Mouse (Mus musculus): ENCODE results near the gene Gtf2e1. TPM values are rescaled to one million over a fixed set of nuclear protein-coding genes. Genes with fewer than 3 reads are reported as not detected.

Gtf2e1 gene
- polyA plus RNA-seq, 1 experiment = 3.8 TPM

DNA sequence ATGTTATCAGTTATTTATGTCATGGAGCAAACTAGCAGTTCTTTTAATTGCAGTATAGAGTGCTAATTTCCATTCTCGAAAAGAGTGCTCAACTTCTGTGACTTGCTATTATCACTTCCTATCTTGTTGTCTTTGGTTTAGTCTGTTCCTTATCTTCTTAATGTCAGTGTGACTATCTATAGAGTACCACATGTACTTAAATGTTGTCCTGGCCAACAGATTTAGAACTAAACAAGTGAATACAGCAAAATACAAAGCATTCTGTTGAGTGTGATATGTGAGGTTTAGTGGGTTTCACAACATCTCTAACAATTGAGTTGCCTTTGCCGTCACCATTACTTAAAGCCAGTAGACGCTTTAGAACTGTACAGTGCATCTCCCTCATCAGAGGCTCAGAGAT lies 13.2 kb upstream of the Gtf2e1 start:
- no peak for DNase-seq (ENCODE audit: low read depth, low spot score)
- 90% methylated on average over 3 of the region's 3 CpGs for WGBS

- 85% methylated on average over 2 of the region's 2 CpGs for WGBS
- no peak for DNase-seq (ENCODE audit: low read depth, low spot score)
Measured at GRCm38 (mm10) chr16:37550981-37551380, 11.4 kb upstream of the Gtf2e1 start.

- 75% methylated on average over 3 of the region's 3 CpGs for WGBS
- DNase-seq (ENCODE audit: low read depth, low spot score) = no peak
Measured at GRCm38 (mm10) chr16:37550266-37550665, 10.7 kb upstream of the Gtf2e1 start.

DNA sequence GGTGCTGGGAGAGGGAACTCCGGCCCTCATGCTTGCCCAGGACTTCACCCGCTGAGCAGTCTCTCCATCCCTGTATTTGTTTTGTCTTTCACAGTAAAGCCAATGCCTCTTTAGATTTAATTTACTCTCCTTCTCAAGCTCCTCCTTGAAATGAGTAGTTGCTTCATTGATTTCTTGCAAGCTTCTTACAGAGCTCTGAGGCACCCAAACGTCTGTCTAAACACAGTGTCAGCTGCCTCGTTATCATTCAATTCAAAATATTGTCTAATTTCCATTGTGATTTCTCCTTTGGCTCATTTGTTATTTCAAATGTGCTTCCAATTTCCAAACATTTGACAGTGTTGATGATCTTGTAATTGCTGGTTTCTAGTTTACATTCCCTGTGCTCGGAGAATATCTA lies 6.7 kb upstream of the Gtf2e1 start:
- no peak for DNase-seq (ENCODE audit: low read depth, low spot score)
- 80% methylated on average over 5 of the region's 5 CpGs for WGBS

- 82% methylated on average over 6 of the region's 6 CpGs for WGBS
- DNase-seq (ENCODE audit: low read depth, low spot score) = no peak
Measured at GRCm38 (mm10) chr16:37540776-37541175, 1.2 kb upstream of the Gtf2e1 start.

DNA sequence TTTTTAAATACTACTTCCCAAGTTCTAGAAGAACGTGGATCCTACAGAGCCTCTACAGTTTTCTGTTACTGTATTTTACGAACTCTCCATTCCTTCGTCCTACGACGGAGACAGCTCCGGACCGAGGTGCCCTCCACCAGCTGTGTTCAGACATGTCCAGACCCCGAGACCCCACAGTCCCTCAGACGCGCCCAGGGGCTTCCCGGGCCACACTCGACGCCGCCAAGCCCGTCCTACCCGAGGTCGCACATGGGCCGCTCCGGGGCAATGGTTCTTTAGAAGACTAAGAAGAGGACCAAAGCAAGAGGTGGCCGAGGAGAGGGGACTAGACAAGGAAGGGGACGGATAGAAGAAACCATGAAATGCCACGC lies 364 bp downstream of the Gtf2e1 start:
- DNase-seq (ENCODE audit: low read depth, low spot score) = no peak
- WGBS = under 1% methylated on average over 22 of the region's 22 CpGs

DNA sequence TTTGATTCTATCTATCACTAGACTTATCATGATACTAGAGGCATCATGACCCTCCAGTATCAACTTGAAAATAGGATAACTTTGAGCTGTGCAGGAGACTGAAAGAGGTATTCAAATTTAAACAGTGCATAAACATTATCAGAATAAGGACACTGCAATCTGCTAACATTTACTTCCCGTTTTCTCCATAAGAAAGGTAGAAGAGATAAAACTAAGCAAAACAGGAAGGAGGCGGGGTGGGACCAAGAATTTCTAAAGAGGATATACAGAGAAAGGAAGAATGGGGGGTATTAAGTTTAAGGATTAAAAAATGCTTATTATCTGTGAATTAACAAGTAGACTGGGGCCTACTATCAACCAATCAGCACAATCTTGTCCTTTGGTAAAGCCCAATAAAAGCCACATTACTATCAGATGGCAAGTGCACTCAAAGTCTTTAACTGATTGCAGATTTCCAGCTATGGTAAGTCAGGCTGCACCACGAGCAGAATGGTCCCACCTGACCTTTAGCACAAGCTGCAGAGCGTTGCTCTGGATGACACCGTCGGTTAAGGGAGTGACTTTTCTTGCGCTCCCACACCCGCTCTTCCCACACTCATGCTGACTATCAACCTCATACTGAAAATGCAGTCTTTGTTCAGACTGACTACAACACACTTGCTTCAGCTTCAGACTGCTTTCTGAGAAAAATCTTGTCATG lies 6.1 kb downstream of the Gtf2e1 start:
- no peak for DNase-seq (ENCODE audit: low read depth, low spot score)
- 67% methylated on average over 8 of the region's 8 CpGs for WGBS

DNA sequence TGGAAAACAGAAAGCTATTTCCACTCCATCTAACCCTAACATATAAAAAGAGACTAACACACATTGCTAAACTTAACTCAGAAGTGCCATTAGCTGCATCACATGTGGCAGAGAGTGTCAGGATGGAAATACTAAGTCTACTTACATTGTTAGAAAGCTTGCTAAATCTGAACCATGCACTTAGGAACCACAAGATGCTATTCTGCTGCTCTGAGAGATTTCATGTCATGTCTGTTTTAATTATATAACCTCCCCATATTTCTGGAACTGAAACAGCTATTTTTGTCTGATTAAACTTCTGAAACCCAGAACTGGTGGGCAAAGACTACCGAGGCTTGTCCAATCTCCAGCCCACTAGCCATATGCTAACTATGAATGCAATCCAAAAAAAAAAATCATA lies 7.5 kb downstream of the Gtf2e1 start:
- no peak for DNase-seq (ENCODE audit: low read depth, low spot score)
- WGBS = 83% methylated on average over 1 of the region's 1 CpGs

GRCm38 (mm10) chr16:37530170-37530569 lies 9.4 kb downstream of the Gtf2e1 start:
- 91% methylated on average over 6 of the region's 6 CpGs for WGBS
- DNase-seq (ENCODE audit: low read depth, low spot score) = no peak

DNA sequence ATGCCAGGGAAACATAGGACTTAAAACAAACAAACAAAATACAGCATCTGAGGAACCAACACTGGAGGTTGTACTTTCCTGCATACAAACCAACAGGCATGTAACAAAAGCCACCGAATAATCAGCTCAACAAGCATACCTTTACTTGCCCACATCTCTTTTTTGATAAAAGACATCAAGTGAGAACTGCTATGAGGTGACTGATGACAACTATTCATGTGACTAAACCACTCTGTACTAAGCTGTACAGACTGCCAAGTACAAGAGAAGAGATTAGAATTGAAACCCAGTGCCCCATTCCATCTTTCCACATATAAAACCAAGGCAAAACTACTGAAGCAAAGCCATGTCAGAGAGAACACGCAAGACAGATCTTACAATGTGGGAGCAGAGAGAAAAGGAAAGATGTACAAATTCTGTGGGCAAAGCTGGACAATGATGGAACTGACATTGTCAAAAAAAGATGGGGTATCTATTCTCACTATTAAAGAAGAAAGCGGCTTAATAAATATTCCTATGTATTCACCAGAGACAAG lies 12.8 kb downstream of the Gtf2e1 start:
- 96% methylated on average over 3 of the region's 3 CpGs for WGBS
- no peak for DNase-seq (ENCODE audit: low read depth, low spot score)

DNA sequence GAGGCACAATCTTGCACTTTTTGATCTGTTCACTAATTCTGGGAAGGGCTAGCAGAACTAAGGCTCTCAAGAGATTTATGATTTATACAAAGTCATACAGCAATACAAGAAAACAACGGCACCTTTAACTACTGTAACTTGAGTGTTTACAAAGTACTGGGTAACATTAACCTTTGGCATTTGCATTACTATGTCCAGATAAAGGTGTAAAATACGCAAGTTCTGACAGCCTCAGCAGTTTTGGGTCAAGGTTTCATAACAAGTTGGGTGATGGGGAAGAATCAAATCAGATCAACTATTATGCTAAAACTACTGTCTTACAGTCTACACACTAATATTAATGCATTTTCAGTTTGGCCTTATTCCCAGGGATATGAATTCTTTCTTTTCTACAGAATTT lies 14.5 kb downstream of the Gtf2e1 start:
- no peak for DNase-seq (ENCODE audit: low read depth, low spot score)
- 61% methylated on average over 2 of the region's 2 CpGs for WGBS

GRCm38 (mm10) chr16:37522100-37522697 lies 17.4 kb downstream of the Gtf2e1 start:
- whole genome bisulfite sequencing = 96% methylated on average over 7 of the region's 7 CpGs
- no peak for DNase-seq (ENCODE audit: low read depth, low spot score)

DNA sequence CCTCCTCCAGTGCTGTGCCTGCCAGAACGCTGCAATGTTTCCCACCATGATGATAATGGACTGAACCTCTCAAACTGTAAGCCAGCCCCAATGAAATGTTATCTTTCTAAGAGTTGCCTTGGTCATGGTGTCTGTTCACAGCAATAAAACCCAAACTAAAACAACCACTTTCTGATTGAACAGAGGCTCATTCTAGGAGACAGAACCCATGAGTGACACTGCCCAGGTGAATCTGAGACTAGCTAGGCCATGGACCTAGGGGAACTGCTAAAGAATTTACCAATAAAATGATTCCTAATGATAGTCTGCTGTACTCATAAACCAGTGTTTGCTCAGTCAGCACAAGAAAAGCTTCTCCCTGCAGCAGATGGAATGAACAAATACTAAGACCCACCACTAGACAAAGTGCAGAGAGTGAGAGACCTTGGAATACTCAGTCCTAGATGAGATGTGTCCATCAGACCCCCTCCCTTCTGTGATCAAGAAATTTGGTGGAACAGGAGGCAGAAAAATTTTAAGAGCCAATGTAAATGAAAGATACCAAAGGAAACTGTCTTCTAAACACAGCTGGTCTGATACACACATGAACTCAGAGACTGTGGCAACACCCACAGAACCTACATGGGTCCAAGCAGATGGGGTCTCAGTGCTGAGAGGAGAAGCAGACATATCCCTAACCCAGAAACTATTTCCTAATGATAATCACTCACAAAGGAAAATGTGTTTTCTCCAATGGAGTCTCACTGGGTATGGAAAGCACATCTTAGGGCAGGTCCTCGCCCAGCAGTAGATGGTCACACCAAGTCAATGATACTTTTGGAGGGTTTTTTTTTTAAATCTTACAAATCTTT lies 19.2 kb downstream of the Gtf2e1 start:
- 99% methylated on average over 2 of the region's 2 CpGs for WGBS
- DNase-seq (ENCODE audit: low read depth, low spot score) = no peak

DNA sequence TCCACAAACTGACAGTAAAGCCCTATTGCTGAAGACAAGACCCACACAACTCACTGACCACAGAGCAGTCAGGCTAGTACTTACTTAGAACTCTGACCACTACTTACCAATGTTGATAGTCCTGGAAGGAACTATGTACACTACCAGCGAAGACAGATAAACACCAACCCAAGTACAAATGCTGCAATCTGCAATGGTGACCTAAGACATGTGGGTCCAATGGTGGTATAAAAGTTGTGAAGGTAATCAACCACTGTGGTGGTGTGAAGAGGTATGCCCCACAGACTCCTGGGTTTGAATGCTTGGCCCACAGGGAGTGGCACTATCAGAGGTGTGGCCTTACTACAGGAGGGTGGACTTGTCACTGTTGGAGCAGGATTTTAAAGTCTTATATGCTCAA lies 19.9 kb downstream of the Gtf2e1 start:
- 93% methylated on average over 1 of the region's 1 CpGs for WGBS
- DNase-seq (ENCODE audit: low read depth, low spot score) = no peak

DNA sequence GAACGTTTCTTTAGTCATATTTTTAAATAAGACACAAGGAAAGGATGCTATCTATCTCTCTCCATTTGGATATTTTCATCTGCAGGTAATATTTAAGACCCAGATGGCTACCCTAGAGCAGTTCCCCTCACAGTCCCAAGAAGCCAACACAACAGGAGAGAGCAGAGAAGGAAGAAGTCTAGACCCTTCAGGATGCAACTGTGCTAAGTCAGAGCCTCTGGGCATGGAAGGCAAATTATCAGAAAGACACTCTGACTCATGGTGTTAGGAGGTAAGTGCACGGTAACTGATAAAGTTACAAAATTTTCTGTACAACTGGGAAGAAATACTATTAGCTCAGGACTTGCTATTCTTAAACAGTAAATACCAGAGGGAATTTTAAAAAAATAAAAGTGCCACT lies 20.9 kb downstream of the Gtf2e1 start:
- WGBS = 77% methylated on average over 2 of the region's 2 CpGs
- DNase-seq (ENCODE audit: low read depth, low spot score) = no peak

GRCm38 (mm10) chr16:37517596-37518211 lies 21.9 kb downstream of the Gtf2e1 start:
- WGBS = 85% methylated on average over 4 of the region's 4 CpGs
- no peak for DNase-seq (ENCODE audit: low read depth, low spot score)

DNA sequence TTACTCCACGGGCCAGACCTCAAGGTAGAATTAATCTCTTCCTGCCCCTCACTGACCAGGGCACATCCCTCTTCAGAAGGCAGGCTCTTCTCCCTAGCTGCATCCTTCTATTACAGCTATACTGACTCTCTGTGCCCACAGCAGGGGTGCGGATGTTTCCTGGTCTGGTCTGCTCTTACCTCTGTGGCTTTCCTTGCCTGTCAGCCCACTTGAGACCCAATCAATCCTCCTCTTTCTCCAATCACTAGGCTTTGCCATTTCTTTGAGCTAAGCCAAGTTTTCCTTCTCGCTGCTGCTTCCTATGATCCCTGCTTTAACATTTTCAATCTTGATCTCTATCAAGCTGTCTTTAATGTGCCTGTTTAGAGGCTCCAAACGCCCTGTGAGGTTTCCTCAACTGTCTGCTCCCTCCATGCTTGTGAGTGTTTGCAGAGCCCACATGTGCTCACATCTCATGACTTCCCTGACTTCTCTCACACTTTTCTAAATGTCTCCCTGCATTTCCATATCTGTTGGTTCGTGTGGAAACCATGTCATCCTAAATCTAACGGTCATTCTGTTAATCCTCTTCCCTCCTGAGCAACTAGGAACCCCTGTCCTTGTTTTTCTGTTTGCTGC lies 23.1 kb downstream of the Gtf2e1 start:
- 90% methylated on average over 6 of the region's 6 CpGs for WGBS
- DNase-seq (ENCODE audit: low read depth, low spot score) = no peak

DNA sequence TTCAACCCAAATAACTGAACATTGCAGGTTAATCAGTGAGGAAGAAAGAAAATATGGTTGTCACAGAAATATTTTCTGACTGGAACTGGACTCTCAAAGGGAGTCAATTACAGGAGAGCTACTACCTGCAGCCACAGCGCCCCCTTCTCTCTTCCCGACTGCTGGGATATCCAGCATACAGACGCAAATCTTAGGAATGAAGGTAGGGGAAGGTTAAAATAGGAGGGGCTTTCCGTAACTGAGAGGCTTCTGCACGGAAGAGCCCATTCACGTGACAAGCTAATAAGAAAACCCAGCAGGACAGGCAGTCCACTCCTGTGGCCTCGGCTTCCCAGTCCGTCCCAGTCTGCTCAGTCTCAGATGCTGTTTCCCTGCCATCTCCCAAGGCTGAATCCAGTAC lies 24.9 kb downstream of the Gtf2e1 start:
- no peak for DNase-seq (ENCODE audit: low read depth, low spot score)
- 92% methylated on average over 8 of the region's 8 CpGs for WGBS

DNA sequence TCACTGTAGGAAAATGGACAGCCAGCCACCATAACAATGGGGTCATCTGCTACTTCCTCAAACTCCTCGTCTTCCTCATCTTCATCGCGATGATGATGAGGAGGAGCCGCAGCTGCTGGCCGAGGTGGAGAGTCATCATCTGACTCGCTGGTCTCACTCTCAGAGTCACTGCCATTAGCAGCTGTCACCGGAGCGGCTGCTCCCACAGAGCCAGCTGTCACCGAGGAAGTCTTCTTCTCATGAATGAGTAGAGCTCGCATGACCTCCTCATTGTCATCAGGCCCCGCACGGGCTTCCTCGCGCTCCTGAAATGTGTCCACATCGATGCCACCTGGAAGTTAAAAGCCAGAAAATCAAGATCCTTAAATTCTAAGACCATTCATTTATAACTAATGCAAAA lies 28.1 kb downstream of the Gtf2e1 start:
- DNase-seq (ENCODE audit: low read depth, low spot score) = no peak
- WGBS = 91% methylated on average over 15 of the region's 15 CpGs

DNA sequence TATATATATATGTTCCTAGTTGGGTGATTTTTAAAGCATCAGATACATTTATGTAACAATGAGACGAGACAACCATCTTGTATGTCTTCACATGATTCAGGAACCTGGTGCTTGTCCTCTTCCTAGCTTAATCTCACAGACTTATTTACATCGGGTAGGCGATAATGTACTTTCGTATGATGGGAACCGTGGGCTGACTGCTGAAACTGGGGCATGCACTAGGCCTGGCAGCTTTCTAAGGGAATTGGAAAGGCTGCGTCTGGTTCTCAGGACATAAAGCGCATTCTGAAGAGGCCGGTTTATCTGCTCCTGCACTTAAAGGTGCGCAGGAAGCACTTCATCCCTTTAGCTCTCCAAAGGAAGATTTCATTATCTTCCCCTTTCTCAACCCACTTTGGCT lies 32.8 kb downstream of the Gtf2e1 start:
- DNase-seq (ENCODE audit: low read depth, low spot score) = no peak
- WGBS = 89% methylated on average over 9 of the region's 9 CpGs
